In the genomic region with DNA sequence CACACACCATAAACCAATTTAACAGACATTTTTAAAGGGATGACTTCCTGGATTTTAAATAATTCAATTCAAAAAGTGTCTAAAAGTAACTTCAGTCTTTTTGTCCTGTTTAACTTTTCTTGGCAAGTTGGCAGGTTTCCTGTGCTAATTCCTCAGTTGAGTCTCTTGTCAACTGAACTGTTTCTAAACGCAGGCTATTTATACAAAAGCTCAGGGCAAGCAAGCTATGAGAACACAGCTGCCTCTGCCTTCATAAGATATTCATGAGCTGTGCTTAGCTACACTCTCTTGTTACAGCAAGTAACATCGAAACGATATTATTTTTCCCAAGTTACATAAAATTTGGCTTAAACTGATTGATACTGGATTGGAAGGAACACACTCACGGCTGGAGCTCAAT, we compare ENCODE assay signal across 30 mouse cellular contexts. TPM values are rescaled to one million over a fixed set of nuclear protein-coding genes. Genes with fewer than 3 reads are reported as not detected.
DNase-seq lines count a peak whose midpoint lies in the region; ATAC-seq lines count a peak whose summit lies in the region.
"Had no signal": no experiment of that assay in that cellular context is flagged by ENCODE, and none has a peak within 500 bp of the region (broad histone marks: within the 10 kb centered on the region; RNA-seq: fewer than 3 reads in every experiment).

No protein-coding gene starts in this region.

- H3K9ac ChIP-seq in midbrain, embryonic 13.5 days (replicated peaks), result no peak overlapping the region
- no peak overlapping the region for H3K9ac ChIP-seq in midbrain, embryonic 15.5 days
- no peak overlapping the region for H3K9ac ChIP-seq in stomach, embryonic 16.5 days (ENCODE audit: low read length)
- H3K9ac ChIP-seq: hindbrain, embryonic 13.5 days; intestine, embryonic 15.5 days; liver, embryonic 15.5 days had no signal

- no peaks in the 10 kb centered on the region for H3K9me3 ChIP-seq in midbrain, embryonic 13.5 days
- H3K9me3 ChIP-seq in midbrain, embryonic 10.5 days (replicated peaks), result no peaks in the 10 kb centered on the region
- no peaks in the 10 kb centered on the region for H3K9me3 ChIP-seq in midbrain, embryonic 15.5 days
- H3K9me3 ChIP-seq in stomach, embryonic 16.5 days (replicated peaks; ENCODE audit: control insufficient read depth, low read length), result no peaks in the 10 kb centered on the region
- H3K9me3 ChIP-seq: G1E; hindbrain, embryonic 13.5 days; intestine, embryonic 15.5 days; liver, embryonic 15.5 days had no signal

- no peak for DNase-seq in frontal cortex, postnatal 36 days (ENCODE audit: low spot score in 2 of 2)
- DNase-seq in midbrain, embryonic 10.5 days (ENCODE audit: low spot score), result no peak
- no peak for DNase-seq in thymus, postnatal 10 days (ENCODE audit: low spot score in 2 of 2)
- DNase-seq: adrenal gland, postnatal 36 days; B cell, adult 2 months; cerebellum, adult 11-12 months; cerebellum, postnatal 10 days; gastrocnemius, postnatal 36 days; kidney, adult 9 months; liver; right cerebral cortex, postnatal 25 days; spleen, adult 18-20 months; thymus, adult 18-20 months had no signal

- H3K27ac ChIP-seq in midbrain, embryonic 13.5 days, result no peak overlapping the region
- H3K27ac ChIP-seq in midbrain, embryonic 10.5 days (replicated peaks), result no peak overlapping the region
- no peak overlapping the region for H3K27ac ChIP-seq in midbrain, embryonic 15.5 days
- H3K27ac ChIP-seq in stomach, embryonic 16.5 days (ENCODE audit: low read length), result no peak overlapping the region
- H3K27ac ChIP-seq: hindbrain, embryonic 13.5 days; intestine, embryonic 15.5 days; liver, embryonic 15.5 days; macrophage had no signal

- H3K4me3 ChIP-seq in midbrain, embryonic 13.5 days (replicated peaks), result no peak overlapping the region
- no peak overlapping the region for H3K4me3 ChIP-seq in midbrain, embryonic 10.5 days
- no peak overlapping the region for H3K4me3 ChIP-seq in midbrain, embryonic 15.5 days
- no peak overlapping the region for H3K4me3 ChIP-seq in stomach, embryonic 16.5 days (replicated peaks; ENCODE audit: low read length)
- H3K4me3 ChIP-seq: hindbrain, embryonic 13.5 days; intestine, embryonic 15.5 days; liver, embryonic 15.5 days; myocyte had no signal

- no peaks in the 10 kb centered on the region for H3K27me3 ChIP-seq in midbrain, embryonic 13.5 days
- H3K27me3 ChIP-seq in midbrain, embryonic 10.5 days (ENCODE audit: low read depth, poor library complexity, severe bottlenecking), result no peaks in the 10 kb centered on the region
- no peaks in the 10 kb centered on the region for H3K27me3 ChIP-seq in midbrain, embryonic 15.5 days (replicated peaks)
- H3K27me3 ChIP-seq in stomach, embryonic 16.5 days (ENCODE audit: control insufficient read depth, insufficient read depth, low read length), result no peaks in the 10 kb centered on the region
- H3K27me3 ChIP-seq: CH12.LX; hindbrain, embryonic 13.5 days; intestine, embryonic 15.5 days; liver, embryonic 15.5 days had no signal

- peaks cover 7% of the 10 kb centered on the region; the same call in 1 of the 2 replicates for H3K4me1 ChIP-seq in midbrain, embryonic 13.5 days (replicated peaks)
- peaks cover 15% of the 10 kb centered on the region for H3K4me1 ChIP-seq in midbrain, embryonic 10.5 days
- H3K4me1 ChIP-seq in midbrain, embryonic 15.5 days, result peaks cover 6% of the 10 kb centered on the region; the same call in 1 of the 2 replicates
- H3K4me1 ChIP-seq in stomach, embryonic 16.5 days (ENCODE audit: control insufficient read depth, insufficient read depth, low read length), result 0 out of 2 replicates have a peak, but pooled peaks cover 7% of the 10 kb centered on the region
- H3K4me1 ChIP-seq: hindbrain, embryonic 13.5 days; intestine, embryonic 15.5 days; liver, embryonic 15.5 days had no signal

- peak; percentile 75; the same call in 1 of the 2 replicates for ATAC-seq in frontal cortex, adult (ENCODE audit: low TSS enrichment)
- ATAC-seq in midbrain, embryonic 13.5 days, result 0 out of 2 replicates have a peak, but pooled peaks have one; percentile 17
- ATAC-seq in midbrain, embryonic 15.5 days (replicated peaks), result 0 out of 2 replicates have a peak, but pooled peaks have one; percentile 60
- no peak for ATAC-seq in stomach, embryonic 16.5 days (ENCODE audit: insufficient read depth, low FRiP score)
- ATAC-seq: intestine, embryonic 15.5 days; Patski had no signal

- H3K4me2 ChIP-seq in midbrain, embryonic 13.5 days (replicated peaks), result 0 out of 2 replicates have a peak overlapping the region, but pooled peaks have one; percentile 3
- peak overlapping the region; percentile 4; the same call in 1 of the 2 replicates for H3K4me2 ChIP-seq in midbrain, embryonic 15.5 days
- peak overlapping the region; percentile 5; the same call in 1 of the 2 replicates for H3K4me2 ChIP-seq in stomach, embryonic 16.5 days (ENCODE audit: low read depth, low read length)
- H3K4me2 ChIP-seq: hindbrain, embryonic 13.5 days; intestine, embryonic 15.5 days; liver, embryonic 15.5 days had no signal

- 41% methylated on average over 4 of the region's 4 CpGs for WGBS in midbrain, embryonic 13.5 days
- WGBS in midbrain, embryonic 10.5 days, result 79% methylated on average over 4 of the region's 4 CpGs
- WGBS in midbrain, embryonic 15.5 days, result 36% methylated on average over 4 of the region's 4 CpGs
- WGBS in stomach, embryonic 16.5 days, result 47% methylated on average over 4 of the region's 4 CpGs

- H3K36me3 ChIP-seq in midbrain, embryonic 13.5 days, result no peaks in the 10 kb centered on the region
- H3K36me3 ChIP-seq in midbrain, embryonic 10.5 days, result no peaks in the 10 kb centered on the region
- H3K36me3 ChIP-seq in midbrain, embryonic 15.5 days (replicated peaks), result no peaks in the 10 kb centered on the region
- H3K36me3 ChIP-seq in stomach, embryonic 16.5 days (ENCODE audit: control insufficient read depth, insufficient read depth, low read length), result no peaks in the 10 kb centered on the region
- H3K36me3 ChIP-seq: G1E; hindbrain, embryonic 13.5 days; intestine, embryonic 15.5 days; liver, embryonic 15.5 days had no signal

RNA-seq across cellular contexts. Expression of a gene that starts 51.1 kb away (rescaled TPM):
- not detected in 2 replicates for polyA plus RNA-seq in midbrain, embryonic 13.5 days (2015; fragmentation: Nextera tagmentation; extraction: Ambion mirVana)
- not detected in 2 replicates for polyA plus RNA-seq in midbrain, embryonic 10.5 days (2016; fragmentation: Nextera tagmentation; extraction: Ambion mirVana)
- not detected in 2 replicates for polyA plus RNA-seq in midbrain, embryonic 15.5 days (2015; fragmentation: Nextera tagmentation; extraction: Ambion mirVana)
- polyA plus RNA-seq in stomach, embryonic 16.5 days (2015; fragmentation: Nextera tagmentation; extraction: Ambion mirVana), result not detected in 2 replicates
- polyA plus RNA-seq: cortical plate, adult 2 months; embryonic facial prominence, embryonic 11.5 days; forebrain, embryonic 11.5 days; G1E; heart, embryonic 14.5 days; hindbrain, embryonic 13.5 days; intestine, embryonic 15.5 days; liver, embryonic 15.5 days; lung, embryonic 16.5 days; macrophage; myocyte; Patski had no signal

RNA-seq across cellular contexts. Expression of a gene that starts 59.0 kb away (rescaled TPM):
- polyA plus RNA-seq in midbrain, embryonic 13.5 days (2015; fragmentation: Nextera tagmentation; extraction: Ambion mirVana), result 28.6 and 29.2 TPM in 2 replicates
- 30.1 and 37.5 TPM in 2 replicates for polyA plus RNA-seq in midbrain, embryonic 10.5 days (2016; fragmentation: Nextera tagmentation; extraction: Ambion mirVana)
- 22.7 and 24.6 TPM in 2 replicates for polyA plus RNA-seq in midbrain, embryonic 15.5 days (2015; fragmentation: Nextera tagmentation; extraction: Ambion mirVana)
- 8.6 and 9.4 TPM in 2 replicates for polyA plus RNA-seq in stomach, embryonic 16.5 days (2015; fragmentation: Nextera tagmentation; extraction: Ambion mirVana)
- polyA plus RNA-seq: G1E had no signal
